Mouse (Mus musculus): ENCODE measurements around the gene Dcst2. TPM values are rescaled to one million over a fixed set of nuclear protein-coding genes. Genes with fewer than 3 reads are reported as not detected.

Gene Dcst2
- polyA plus RNA-seq, 1 experiment from 2014 or later, result not detected

- peak; percentile 53 for ATAC-seq (ENCODE audit: low FRiP score)
- WGBS, result under 1% methylated on average over 42 of the region's 42 CpGs
Measured at GRCm38 (mm10) chr3:89394006-89394893, 32.5 kb downstream of the Dcst2 start, which contains the start of gene Zbtb7b. Gene Zbtb7b (minus strand): TSS chr3:89394776.

GRCm38 (mm10) chr3:89394894-89395256 is 33.1 kb downstream of the Dcst2 start:
- H3K4me2 ChIP-seq, result peak overlapping the region; percentile 84
- H3K4me1 ChIP-seq (ENCODE audit: control insufficient read depth, insufficient read depth, low read length), result peaks cover 41% of the 10 kb centered on the region
- DNase-seq (ENCODE audit: low spot score, missing footprints), result peak; percentile 96
- H3K9me3 ChIP-seq (ENCODE audit: control insufficient read depth, low read length), result no peaks in the 10 kb centered on the region
- peak overlapping the region; percentile 53 for H3K9ac ChIP-seq (ENCODE audit: low read length)
- peak; percentile 25 for ATAC-seq (ENCODE audit: low FRiP score)
- H3K27ac ChIP-seq (ENCODE audit: low read depth, low read length), result no peak overlapping the region
- peak overlapping the region; percentile 42 for H3K4me3 ChIP-seq (ENCODE audit: low read depth, low read length)
- 0% methylated on average over 12 of the region's 12 CpGs for whole genome bisulfite sequencing
- peaks cover 16% of the 10 kb centered on the region for H3K27me3 ChIP-seq (ENCODE audit: control insufficient read depth, insufficient read depth, low read length)
- H3K36me3 ChIP-seq (ENCODE audit: control insufficient read depth, insufficient read depth, low read length), result no peaks in the 10 kb centered on the region

More at GRCm38 (mm10) chr3:89394006-89394893, 32.5 kb downstream of the Dcst2 start, which contains the start of gene Zbtb7b:
- H3K27ac ChIP-seq (ENCODE audit: low read depth, low read length), result peak within 1 kb of the TSS; percentile 62; the same call in 1 of the 2 replicates
- no peaks in the 10 kb centered on the region for H3K9me3 ChIP-seq (ENCODE audit: control insufficient read depth, low read length)
- H3K4me2 ChIP-seq, result peak within 1 kb of the TSS; percentile 84
- peak; percentile 98 for DNase-seq (ENCODE audit: low spot score, missing footprints)
- no peaks in the 10 kb centered on the region for H3K36me3 ChIP-seq (ENCODE audit: control insufficient read depth, insufficient read depth, low read length)
- H3K9ac ChIP-seq (ENCODE audit: low read length), result peak within 1 kb of the TSS; percentile 53
- H3K4me1 ChIP-seq (ENCODE audit: control insufficient read depth, insufficient read depth, low read length), result peaks cover 41% of the 10 kb centered on the region
- H3K4me3 ChIP-seq (ENCODE audit: low read depth, low read length), result peak within 1 kb of the TSS; percentile 42
- peaks cover 16% of the 10 kb centered on the region for H3K27me3 ChIP-seq (ENCODE audit: control insufficient read depth, insufficient read depth, low read length)

- Histone ChIP-seq H3K27me3 (ENCODE audit: control insufficient read depth, insufficient read depth, low read length) (peaks cover 16% of the 10 kb centered on the region), H3K4me2 (peak overlapping the region; percentile 84), H3K27ac (ENCODE audit: low read depth, low read length) (no peak overlapping the region), H3K9ac (ENCODE audit: low read length) (no peak overlapping the region; the same call in 1 of the 2 replicates), H3K36me3 (ENCODE audit: control insufficient read depth, insufficient read depth, low read length) (no peaks in the 10 kb centered on the region), H3K9me3 (ENCODE audit: control insufficient read depth, low read length) (no peaks in the 10 kb centered on the region), H3K4me3 (ENCODE audit: low read depth, low read length) (peak overlapping the region; percentile 42), H3K4me1 (ENCODE audit: control insufficient read depth, insufficient read depth, low read length) (peaks cover 41% of the 10 kb centered on the region)
- 2% methylated on average over 10 of the region's 10 CpGs for WGBS
- DNase-seq (ENCODE audit: low spot score, missing footprints), result peak; percentile 87
- no peak for ATAC-seq (ENCODE audit: low FRiP score)
Measured at GRCm38 (mm10) chr3:89395419-89395805, 33.6 kb downstream of the Dcst2 start.

- H3K4me2 ChIP-seq, result peak overlapping the region; percentile 84
- H3K27me3 ChIP-seq (ENCODE audit: control insufficient read depth, insufficient read depth, low read length), result peaks cover 12% of the 10 kb centered on the region
- H3K27ac ChIP-seq (ENCODE audit: low read depth, low read length), result no peak overlapping the region
- peaks cover 38% of the 10 kb centered on the region for H3K4me1 ChIP-seq (ENCODE audit: control insufficient read depth, insufficient read depth, low read length)
- WGBS, result under 1% methylated on average over 44 of the region's 44 CpGs
- H3K9ac ChIP-seq (ENCODE audit: low read length), result peak overlapping the region; percentile 50
- no peaks in the 10 kb centered on the region for H3K9me3 ChIP-seq (ENCODE audit: control insufficient read depth, low read length)
- peak; percentile 94 for DNase-seq (ENCODE audit: low spot score, missing footprints)
- ATAC-seq (ENCODE audit: low FRiP score), result no peak
- peak overlapping the region; percentile 42 for H3K4me3 ChIP-seq (ENCODE audit: low read depth, low read length)
- no peaks in the 10 kb centered on the region for H3K36me3 ChIP-seq (ENCODE audit: control insufficient read depth, insufficient read depth, low read length)
Measured at GRCm38 (mm10) chr3:89395806-89396653, 34.3 kb downstream of the Dcst2 start.

- Histone ChIP-seq H3K9ac (ENCODE audit: low read length) (peak overlapping the region; percentile 50; the same call in 1 of the 2 replicates), H3K4me3 (ENCODE audit: low read depth, low read length) (peak overlapping the region; percentile 42; the same call in 1 of the 2 replicates), H3K9me3 (ENCODE audit: control insufficient read depth, low read length) (no peaks in the 10 kb centered on the region), H3K4me1 (ENCODE audit: control insufficient read depth, insufficient read depth, low read length) (peaks cover 33% of the 10 kb centered on the region), H3K36me3 (ENCODE audit: control insufficient read depth, insufficient read depth, low read length) (no peaks in the 10 kb centered on the region), H3K4me2 (peak overlapping the region; percentile 84), H3K27ac (ENCODE audit: low read depth, low read length) (no peak overlapping the region), H3K27me3 (ENCODE audit: control insufficient read depth, insufficient read depth, low read length) (peaks cover 10% of the 10 kb centered on the region)
- no peak for DNase-seq (ENCODE audit: low spot score, missing footprints)
- no peak for ATAC-seq (ENCODE audit: low FRiP score)
- 3% methylated on average over 4 of the region's 4 CpGs for WGBS
Measured at GRCm38 (mm10) chr3:89396654-89397005, 34.9 kb downstream of the Dcst2 start.

GRCm38 (mm10) chr3:89401329-89401728 is 39.6 kb downstream of the Dcst2 start:
- Histone ChIP-seq H3K4me2 (no peak overlapping the region), H3K9ac (ENCODE audit: low read length) (no peak overlapping the region), H3K27ac (ENCODE audit: low read depth, low read length) (no peak overlapping the region), H3K36me3 (ENCODE audit: control insufficient read depth, insufficient read depth, low read length) (peaks cover 3% of the 10 kb centered on the region; the same call in 1 of the 2 replicates), H3K9me3 (ENCODE audit: control insufficient read depth, low read length) (no peaks in the 10 kb centered on the region), H3K4me3 (ENCODE audit: low read depth, low read length) (no peak overlapping the region), H3K4me1 (ENCODE audit: control insufficient read depth, insufficient read depth, low read length) (no peaks in the 10 kb centered on the region), H3K27me3 (ENCODE audit: control insufficient read depth, insufficient read depth, low read length) (no peaks in the 10 kb centered on the region)
- DNase-seq (ENCODE audit: low spot score, missing footprints), result peak; percentile 61
- WGBS, result 89% methylated on average over 7 of the region's 7 CpGs
- ATAC-seq (ENCODE audit: low FRiP score), result no peak

GRCm38 (mm10) chr3:89402693-89403092 is 40.9 kb downstream of the Dcst2 start, which contains the start of gene Lenep:
Gene Lenep (minus strand): TSS chr3:89402793.
- H3K4me2 ChIP-seq, result no peak within 1 kb of the TSS
- no peaks in the 10 kb centered on the region for H3K9me3 ChIP-seq (ENCODE audit: control insufficient read depth, low read length)
- no peak for DNase-seq (ENCODE audit: low spot score, missing footprints)
- ATAC-seq (ENCODE audit: low FRiP score), result no peak
- H3K4me1 ChIP-seq (ENCODE audit: control insufficient read depth, insufficient read depth, low read length), result no peaks in the 10 kb centered on the region
- no peak within 1 kb of the TSS for H3K4me3 ChIP-seq (ENCODE audit: low read depth, low read length)
- WGBS, result 72% methylated on average over 5 of the region's 5 CpGs
- H3K9ac ChIP-seq (ENCODE audit: low read length), result no peak within 1 kb of the TSS
- peaks cover 3% of the 10 kb centered on the region; the same call in 1 of the 2 replicates for H3K36me3 ChIP-seq (ENCODE audit: control insufficient read depth, insufficient read depth, low read length)
- no peak within 1 kb of the TSS for H3K27ac ChIP-seq (ENCODE audit: low read depth, low read length)
- H3K27me3 ChIP-seq (ENCODE audit: control insufficient read depth, insufficient read depth, low read length), result no peaks in the 10 kb centered on the region

GRCm38 (mm10) chr3:89406887-89407286 is 45.1 kb downstream of the Dcst2 start:
- Histone ChIP-seq H3K4me1 (ENCODE audit: control insufficient read depth, insufficient read depth, low read length) (peaks cover 5% of the 10 kb centered on the region), H3K9me3 (ENCODE audit: control insufficient read depth, low read length) (no peaks in the 10 kb centered on the region), H3K4me2 (no peak overlapping the region), H3K36me3 (ENCODE audit: control insufficient read depth, insufficient read depth, low read length) (peaks cover 3% of the 10 kb centered on the region; the same call in 1 of the 2 replicates), H3K4me3 (ENCODE audit: low read depth, low read length) (no peak overlapping the region), H3K27ac (ENCODE audit: low read depth, low read length) (no peak overlapping the region), H3K9ac (ENCODE audit: low read length) (no peak overlapping the region), H3K27me3 (ENCODE audit: control insufficient read depth, insufficient read depth, low read length) (no peaks in the 10 kb centered on the region)
- no peak for ATAC-seq (ENCODE audit: low FRiP score)
- 89% methylated on average over 6 of the region's 6 CpGs for WGBS
- no peak for DNase-seq (ENCODE audit: low spot score, missing footprints)

Measured in midbrain, embryonic 11.5 days (tissue).